Mouse (Mus musculus) B cell, adult 62 days (primary cell): ENCODE results near the gene Xrcc4. TPM values are rescaled to one million over a fixed set of nuclear protein-coding genes. Genes with fewer than 3 reads are reported as not detected.

Experiments
- total RNA-seq: library from RNA; stranded (reverse); gene quantifications from 4 replicates; pipeline ENCODE4 v1.2.4, GENCODE M21; 2023

The Xrcc4 gene
- 15.8 to 31.3 TPM (median 21.0 TPM) in 4 replicates for total RNA-seq

DNA sequence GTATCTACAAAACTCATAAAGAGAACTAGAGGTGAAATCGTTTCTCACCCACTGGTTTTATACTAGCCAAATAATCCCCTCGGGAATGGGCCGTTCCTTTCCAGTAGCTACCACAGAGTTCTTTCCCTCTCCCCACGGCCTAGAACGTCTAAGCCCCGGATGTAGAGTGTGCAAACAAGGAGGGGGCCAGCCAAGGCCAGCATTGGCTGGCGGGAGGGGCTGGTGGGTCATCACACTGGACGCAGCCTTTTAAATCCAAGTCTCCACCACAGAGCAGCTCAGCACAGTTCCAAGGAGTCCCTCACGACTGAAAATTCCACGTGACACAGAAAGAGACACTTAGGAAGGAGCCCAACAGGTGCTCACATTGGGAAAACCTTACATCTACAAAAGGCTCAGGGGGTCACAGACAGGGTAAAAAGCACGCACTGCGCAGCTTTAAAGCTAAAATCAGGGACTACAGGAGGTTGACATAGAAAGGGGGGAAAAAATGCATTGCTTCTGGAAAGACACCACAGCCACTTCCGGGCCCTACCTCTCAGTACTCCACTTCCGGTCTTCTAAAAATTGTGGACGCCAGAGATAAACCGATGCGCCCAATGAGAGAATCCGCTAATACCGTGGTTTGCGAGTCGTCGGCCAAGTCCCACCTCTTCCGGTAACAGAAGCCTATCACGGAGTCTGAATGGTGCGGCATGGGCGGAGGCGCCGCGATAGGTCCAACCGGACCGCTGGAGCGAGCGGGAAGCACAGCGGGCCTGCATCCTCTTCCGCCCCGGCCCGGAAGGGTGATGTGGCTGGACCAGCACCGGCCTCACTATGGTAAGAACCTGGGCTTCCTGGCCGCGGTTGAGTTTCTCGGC lies at the start of gene Xrcc4, which contains the start of gene Tmem167:
TSS of gene Xrcc4 (minus strand) at position 647 of the 863 bp plus-strand sequence.
TSS of gene Tmem167 (plus strand) at position 162 of the 863 bp plus-strand sequence.

DNA sequence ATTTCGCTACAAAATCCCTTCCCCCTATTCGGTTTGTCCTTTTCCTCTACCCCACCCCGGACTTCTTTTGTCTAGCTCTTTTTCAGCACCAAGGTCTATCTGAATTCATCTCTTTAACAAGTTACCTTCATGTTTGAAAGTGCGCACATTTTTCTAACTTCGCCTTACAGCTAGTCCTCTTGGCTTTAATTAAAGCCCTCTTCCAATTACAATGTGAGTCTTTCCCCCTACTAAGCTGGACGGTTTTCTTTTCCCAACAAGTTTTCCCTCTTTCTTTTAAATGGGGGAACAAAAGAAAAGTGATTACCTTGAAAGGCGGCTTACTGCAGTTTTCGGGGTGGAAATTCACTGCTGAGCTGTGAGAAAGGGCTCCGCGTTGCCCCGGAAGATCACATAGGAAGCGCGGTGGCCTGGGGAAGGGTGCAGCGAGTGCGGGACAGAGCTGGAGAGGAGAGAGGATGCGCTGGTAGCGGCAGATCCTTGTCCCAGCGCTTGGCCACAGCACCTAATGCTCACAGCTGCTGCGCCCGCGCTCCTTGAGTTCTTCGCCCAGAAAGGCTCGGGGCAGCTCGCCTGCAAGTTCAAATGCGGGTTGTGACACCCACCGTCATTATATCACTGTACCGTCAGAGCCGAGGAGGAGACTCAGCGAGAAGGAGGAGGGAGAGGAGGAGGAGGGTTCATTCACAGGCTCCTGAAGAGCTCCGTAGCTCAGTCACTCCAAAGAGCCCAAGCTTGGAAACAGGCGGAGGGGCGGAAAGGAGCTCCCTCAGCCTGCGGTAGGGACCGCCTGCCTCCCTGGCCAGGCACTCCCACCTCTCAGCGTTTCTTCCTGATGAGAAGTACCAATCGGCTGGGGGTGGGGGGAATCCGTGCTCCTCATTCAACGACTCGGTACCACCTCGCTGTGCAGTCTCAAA lies 347.4 kb downstream of the Xrcc4 start, which contains the start of gene Vcan:
TSS of gene Vcan (minus strand) at position 744 of the 920 bp plus-strand sequence.

Other genes with a start within 250 kb of the Xrcc4 start
- gene Tmem167, start 485 bp downstream of the Xrcc4 start, total RNA-seq: 16.5 to 19.4 TPM (median 18.0 TPM) in 4 replicates